Mouse (Mus musculus) heart, adult 2 months (tissue): ENCODE measurements around the gene Acbd6.

Experiments
- CTCF ChIP-seq: fragments of 200-600 bp; IDR thresholded peaks from 2 replicates; pipeline ENCODE4 v1.8.1; 2022; ENCODE audit warnings: antibody characterized with exemption, mild to moderate bottlenecking, moderate library complexity
- EP300 ChIP-seq: fragments of 200-500 bp; IDR thresholded peaks from 2 replicates; pipeline ENCODE4 v1.6.1; 2011; ENCODE audit warnings: low read depth, low read length, control low read depth; ENCODE audit not compliant: insufficient read depth
- POLR2A ChIP-seq: fragments of 200-500 bp; IDR thresholded peaks from 2 replicates; pipeline ENCODE4 v1.6.1; 2011; ENCODE audit warnings: mild to moderate bottlenecking, low read depth, low read length, control low read depth; ENCODE audit not compliant: insufficient read depth

DNA sequence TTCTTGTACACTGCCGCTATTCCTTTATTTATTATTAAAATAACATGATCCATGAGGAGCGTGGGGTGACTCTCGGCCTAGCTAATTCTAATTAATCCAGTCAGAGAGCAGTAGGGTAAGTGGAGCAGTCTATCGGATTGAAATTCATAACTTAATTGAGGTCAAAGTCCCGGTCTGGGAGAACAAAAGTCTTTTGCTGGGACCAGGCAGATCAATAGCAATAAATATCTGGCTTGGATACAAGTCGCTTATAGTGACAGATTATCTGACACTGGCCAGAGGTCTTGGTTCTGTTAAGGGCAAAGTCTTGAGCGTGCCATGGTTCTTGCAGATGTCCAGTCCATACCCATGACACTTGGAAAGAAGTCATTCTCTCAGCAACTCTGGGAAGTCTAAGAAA is 78.7 kb downstream of the Acbd6 start:
- TF ChIP-seq CTCF: no peak
- no peak for TF ChIP-seq POLR2A
- no peak for TF ChIP-seq EP300
